Mouse (Mus musculus): ENCODE results near the gene Kcnk2. TPM values are rescaled to one million over a fixed set of nuclear protein-coding genes. Genes with fewer than 3 reads are reported as not detected.

Kcnk2 gene
- total and polyA plus RNA-seq, 3 experiments = 1.5 to 2.0 (median 1.9) TPM

GRCm38 (mm10) chr1:189403139-189403538, 1.1 kb upstream of the Kcnk2 start:
- 93% methylated on average over 4 of the region's 4 CpGs for WGBS
- TF ChIP-seq POLR2A (IDR thresholded peaks at IDR 0.05; ENCODE audit: insufficient read depth, low read depth, low read length) = no peak
- TF ChIP-seq EP300 (IDR thresholded peaks at IDR 0.05; ENCODE audit: insufficient read depth, low read depth, low read length) = no peak
- no peak for TF ChIP-seq CTCF (IDR thresholded peaks at IDR 0.05)
- no peaks in the 10 kb centered on the region for H3K27me3 ChIP-seq (ENCODE audit: control insufficient read depth, insufficient read depth, low read length)
- intact Hi-C loops (cut with DNase I) = no loop called here
- H3K36me3 ChIP-seq (ENCODE audit: control insufficient read depth, insufficient read depth, low read length) = no peaks in the 10 kb centered on the region
- no peak overlapping the region for H3K27ac ChIP-seq
- H3K4me3 ChIP-seq = no peak overlapping the region
- DNase-seq = no peak
- H3K9ac ChIP-seq (ENCODE audit: low read depth, low read length) = no peak overlapping the region
- no peaks in the 10 kb centered on the region for H3K79me2 ChIP-seq (replicated peaks; ENCODE audit: control insufficient read depth, insufficient read depth, low read length)
- H3K4me1 ChIP-seq (ENCODE audit: control insufficient read depth, insufficient read depth, low read length) = peaks cover 1% of the 10 kb centered on the region; the same call in 1 of the 2 replicates

- no peaks in the 10 kb centered on the region for H3K27me3 ChIP-seq (ENCODE audit: control insufficient read depth, insufficient read depth, low read length)
- no peaks in the 10 kb centered on the region for H3K36me3 ChIP-seq (ENCODE audit: control insufficient read depth, insufficient read depth, low read length)
- H3K4me1 ChIP-seq (ENCODE audit: control insufficient read depth, insufficient read depth, low read length) = no peaks in the 10 kb centered on the region
- H3K27ac ChIP-seq = no peak overlapping the region
- WGBS = 70% methylated on average over 10 of the region's 10 CpGs
- no peak overlapping the region for H3K4me3 ChIP-seq
- intact Hi-C loops (cut with DNase I) = no loop called here
- H3K79me2 ChIP-seq (replicated peaks; ENCODE audit: control insufficient read depth, insufficient read depth, low read length) = no peaks in the 10 kb centered on the region
- no peak overlapping the region for H3K9ac ChIP-seq (ENCODE audit: low read depth, low read length)
- no peak for DNase-seq
- TF ChIP-seq POLR2A (IDR thresholded peaks at IDR 0.05; ENCODE audit: insufficient read depth, low read depth, low read length) (no peak), CTCF (IDR thresholded peaks at IDR 0.05) (no peak), EP300 (IDR thresholded peaks at IDR 0.05; ENCODE audit: insufficient read depth, low read depth, low read length) (no peak)
These were observed 15.2 kb downstream of the Kcnk2 start for GRCm38 (mm10) chr1:189386848-189387247.

GRCm38 (mm10) chr1:189386141-189386540, 15.9 kb downstream of the Kcnk2 start:
- Histone ChIP-seq H3K79me2 (replicated peaks; ENCODE audit: control insufficient read depth, insufficient read depth, low read length) (no peaks in the 10 kb centered on the region), H3K4me1 (ENCODE audit: control insufficient read depth, insufficient read depth, low read length) (no peaks in the 10 kb centered on the region), H3K9ac (ENCODE audit: low read depth, low read length) (no peak overlapping the region), H3K4me3 (no peak overlapping the region), H3K36me3 (ENCODE audit: control insufficient read depth, insufficient read depth, low read length) (no peaks in the 10 kb centered on the region), H3K27ac (no peak overlapping the region), H3K27me3 (ENCODE audit: control insufficient read depth, insufficient read depth, low read length) (no peaks in the 10 kb centered on the region)
- no peak for DNase-seq
- TF ChIP-seq CTCF (IDR thresholded peaks at IDR 0.05) = no peak
- 91% methylated on average over 2 of the region's 2 CpGs for WGBS
- intact Hi-C loops (cut with DNase I) = no loop called here

GRCm38 (mm10) chr1:189367722-189368121, 34.4 kb downstream of the Kcnk2 start:
- WGBS = 88% methylated on average over 4 of the region's 4 CpGs
- TF ChIP-seq EP300 (IDR thresholded peaks at IDR 0.05; ENCODE audit: insufficient read depth, low read depth, low read length) (no peak), POLR2A (IDR thresholded peaks at IDR 0.05; ENCODE audit: insufficient read depth, low read depth, low read length) (no peak), CTCF (IDR thresholded peaks at IDR 0.05) (no peak)
- Histone ChIP-seq H3K9ac (ENCODE audit: low read depth, low read length) (no peak overlapping the region), H3K4me3 (no peak overlapping the region), H3K79me2 (replicated peaks; ENCODE audit: control insufficient read depth, insufficient read depth, low read length) (no peaks in the 10 kb centered on the region), H3K36me3 (ENCODE audit: control insufficient read depth, insufficient read depth, low read length) (no peaks in the 10 kb centered on the region), H3K27me3 (ENCODE audit: control insufficient read depth, insufficient read depth, low read length) (no peaks in the 10 kb centered on the region), H3K27ac (no peak overlapping the region), H3K4me1 (ENCODE audit: control insufficient read depth, insufficient read depth, low read length) (no peaks in the 10 kb centered on the region)
- intact Hi-C loops (cut with DNase I) = no loop called here
- no peak for DNase-seq

- Histone ChIP-seq H3K9ac (ENCODE audit: low read depth, low read length) (no peak overlapping the region), H3K27ac (no peak overlapping the region), H3K36me3 (ENCODE audit: control insufficient read depth, insufficient read depth, low read length) (no peaks in the 10 kb centered on the region), H3K27me3 (ENCODE audit: control insufficient read depth, insufficient read depth, low read length) (no peaks in the 10 kb centered on the region), H3K4me1 (ENCODE audit: control insufficient read depth, insufficient read depth, low read length) (no peaks in the 10 kb centered on the region), H3K4me3 (no peak overlapping the region), H3K79me2 (replicated peaks; ENCODE audit: control insufficient read depth, insufficient read depth, low read length) (no peaks in the 10 kb centered on the region)
- TF ChIP-seq EP300 (IDR thresholded peaks at IDR 0.05; ENCODE audit: insufficient read depth, low read depth, low read length) (no peak), POLR2A (IDR thresholded peaks at IDR 0.05; ENCODE audit: insufficient read depth, low read depth, low read length) (no peak), CTCF (IDR thresholded peaks at IDR 0.05) (no peak)
- intact Hi-C loops (cut with DNase I) = no loop called here
- WGBS = 83% methylated on average over 5 of the region's 5 CpGs
- no peak for DNase-seq
These were observed 37.9 kb downstream of the Kcnk2 start for GRCm38 (mm10) chr1:189364188-189364587.

- H3K9ac ChIP-seq (ENCODE audit: low read depth, low read length) = no peak overlapping the region
- H3K4me1 ChIP-seq (ENCODE audit: control insufficient read depth, insufficient read depth, low read length) = no peaks in the 10 kb centered on the region
- DNase-seq = no peak
- H3K27ac ChIP-seq = no peak overlapping the region
- TF ChIP-seq POLR2A (IDR thresholded peaks at IDR 0.05; ENCODE audit: insufficient read depth, low read depth, low read length) (no peak), EP300 (IDR thresholded peaks at IDR 0.05; ENCODE audit: insufficient read depth, low read depth, low read length) (no peak), CTCF (IDR thresholded peaks at IDR 0.05) (no peak)
- no peak overlapping the region for H3K4me3 ChIP-seq
- H3K79me2 ChIP-seq (replicated peaks; ENCODE audit: control insufficient read depth, insufficient read depth, low read length) = no peaks in the 10 kb centered on the region
- no peaks in the 10 kb centered on the region for H3K27me3 ChIP-seq (ENCODE audit: control insufficient read depth, insufficient read depth, low read length)
- intact Hi-C loops (cut with DNase I) = no loop called here
- 59% methylated on average over 6 of the region's 6 CpGs for WGBS
- H3K36me3 ChIP-seq (ENCODE audit: control insufficient read depth, insufficient read depth, low read length) = no peaks in the 10 kb centered on the region
These were observed 39.5 kb downstream of the Kcnk2 start for GRCm38 (mm10) chr1:189362579-189362978.
